Mouse (Mus musculus) layer of hippocampus, adult 9-10 months (tissue): Measurements from ENCODE around the gene Kctd6.
A peak's percentile ranks its signal among the peaks of the same experiment; 100 is the strongest.
"Not testable (repeated sequence)": the region's sequence is repeated elsewhere in the genome, so short reads cannot be mapped to it uniquely, and the experiment has no call there.

Experiments used
- DNase-seq: peaks from one replicate; pipeline ENCODE4 v3.0.0; 2022; ENCODE audit warnings: low spot score

Kctd6 gene

DNA sequence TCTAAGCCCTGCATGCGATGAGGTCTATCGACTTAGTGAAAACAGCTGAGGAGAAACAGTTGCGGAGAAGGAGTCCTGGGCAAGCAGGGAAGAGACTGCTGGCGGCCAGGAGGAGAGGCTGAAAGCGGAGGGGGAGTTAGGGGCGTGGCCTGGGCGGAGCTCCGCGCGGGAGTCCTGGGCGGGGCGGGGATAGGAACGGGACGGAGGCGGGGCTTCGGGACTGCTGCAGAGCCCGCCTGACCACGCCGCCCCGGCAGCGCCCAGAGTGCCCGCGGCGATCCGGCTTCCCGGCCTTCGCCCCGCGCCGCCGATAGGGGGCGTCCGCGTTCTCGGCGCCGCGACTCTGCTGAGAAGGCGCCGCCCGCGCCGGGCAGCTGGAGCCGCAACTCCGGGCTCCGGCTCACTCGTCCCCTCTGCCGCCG, at the start of gene Kctd6:
Gene Kctd6, plus strand, starts transcription at position 338 of the 422 bp plus-strand sequence.
- peak; percentile 88 for DNase-seq

DNA sequence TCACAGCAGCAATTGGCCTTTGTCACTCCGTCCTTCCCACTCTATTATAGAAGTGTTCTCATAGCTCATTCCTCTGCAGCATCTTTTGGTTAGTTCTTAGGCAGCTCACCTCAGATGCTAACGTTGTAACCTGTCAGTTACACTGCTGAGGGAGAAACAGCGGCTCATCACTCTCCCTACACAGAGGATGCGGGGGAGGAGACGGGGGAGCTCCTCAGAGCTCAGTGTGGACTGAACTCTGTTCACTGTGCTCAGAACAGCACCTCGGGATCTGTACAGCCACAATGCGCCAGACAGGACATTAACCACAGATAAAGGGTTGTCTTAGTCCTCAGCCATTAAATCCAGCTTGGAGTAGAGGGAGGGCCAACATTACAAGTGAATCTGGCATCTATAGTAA, 49.5 kb upstream of the Kctd6 start:
- no peak for DNase-seq

DNA sequence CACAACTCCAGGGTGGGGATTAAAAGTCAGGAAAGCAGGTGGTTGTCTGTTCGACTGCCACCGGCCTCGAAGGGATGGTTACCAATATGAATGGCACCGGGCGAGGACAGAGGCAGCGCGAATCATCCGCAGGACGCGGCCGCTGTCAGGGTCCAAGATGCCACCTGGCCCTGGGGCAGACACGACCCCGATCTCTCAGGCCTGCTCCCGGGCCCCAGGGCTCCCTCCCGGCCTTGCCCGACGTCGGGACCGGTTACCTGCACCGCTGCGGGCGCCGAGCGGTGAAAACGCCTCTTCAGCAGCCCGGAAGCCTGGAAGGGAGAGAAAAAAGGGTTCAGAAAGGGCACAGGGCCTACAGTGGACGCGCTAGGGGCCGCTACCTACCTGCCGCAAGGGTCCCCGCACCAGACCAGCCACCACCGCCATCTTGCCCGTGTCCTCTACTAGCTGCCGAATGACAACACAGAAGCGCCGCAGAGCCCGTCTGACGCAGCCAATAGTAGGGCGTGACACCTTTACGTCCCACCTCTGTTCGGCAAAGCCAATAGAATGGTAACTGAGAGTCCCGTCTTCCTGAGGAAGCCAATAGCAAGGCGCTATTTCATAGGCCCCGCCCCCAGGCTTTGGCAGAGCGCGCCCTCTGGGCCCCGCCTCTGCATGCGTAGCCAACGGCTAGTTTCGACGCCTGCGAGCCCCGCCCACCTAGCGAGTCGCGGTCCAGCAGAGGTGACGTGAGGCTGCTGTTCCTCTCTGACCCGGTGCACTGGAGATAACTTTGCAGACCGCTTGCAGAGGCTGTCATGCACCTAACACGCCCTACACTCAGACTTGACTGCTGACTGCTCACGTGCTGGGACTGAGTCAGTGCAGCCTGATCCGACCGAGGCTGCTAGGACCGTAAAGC, 41.2 kb upstream of the Kctd6 start, which contains the start of gene Pdhb:
Gene Pdhb, minus strand, starts transcription at position 519 of the 904 bp plus-strand sequence.
- DNase-seq: peak; percentile 98

DNA sequence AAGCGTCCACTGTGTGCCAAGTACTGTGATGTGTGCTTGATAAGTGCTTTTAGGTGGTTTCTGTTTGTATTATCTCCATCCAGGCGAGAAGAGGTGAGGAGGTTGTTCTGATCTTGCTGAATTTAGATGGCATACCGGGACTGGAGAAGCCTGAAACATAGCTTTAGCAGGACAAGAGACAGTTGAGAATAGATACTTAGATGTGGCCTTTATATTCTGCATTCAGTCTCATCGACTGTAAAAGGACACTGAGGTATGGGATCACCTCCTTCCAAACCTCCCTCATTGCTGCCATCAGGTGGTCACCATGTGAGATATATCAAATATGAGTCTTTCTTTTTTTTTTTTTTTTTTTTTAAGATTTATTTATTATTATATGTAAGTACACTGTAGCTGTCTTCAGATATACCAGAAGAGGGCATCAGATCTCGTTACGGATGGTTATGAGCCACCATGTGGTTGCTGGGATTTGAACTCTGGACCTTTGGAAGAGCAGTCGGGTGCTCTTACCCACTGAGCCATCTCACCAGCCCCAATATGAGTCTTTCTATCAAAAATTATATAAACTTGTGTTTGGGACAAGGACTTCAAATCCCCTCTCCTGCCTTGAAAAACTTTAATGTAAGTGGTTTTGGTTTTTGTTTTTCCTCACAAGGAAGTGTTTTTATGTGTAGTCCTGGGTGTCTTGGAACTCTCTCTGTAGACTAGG, 40.2 kb upstream of the Kctd6 start:
- DNase-seq: not testable (repeated sequence)

DNA sequence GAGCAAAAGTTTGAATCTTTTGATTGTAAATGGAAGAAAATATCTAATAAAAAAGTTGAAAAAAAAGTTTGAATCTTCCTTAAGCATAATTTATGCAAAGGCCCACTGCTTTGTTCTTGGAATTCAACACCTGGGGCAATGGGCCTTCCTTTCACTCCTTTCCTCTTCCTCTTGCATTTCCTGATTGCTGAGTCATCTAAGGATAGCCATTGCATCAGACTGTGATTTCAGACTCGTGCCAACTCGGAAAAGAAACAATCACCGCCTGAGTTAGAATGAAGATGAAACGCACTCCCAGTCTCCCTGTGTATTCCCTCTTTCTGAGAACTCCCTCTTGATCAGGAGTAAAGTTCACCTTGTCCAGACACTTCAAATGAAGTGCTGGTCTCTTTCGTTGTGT, 39.3 kb upstream of the Kctd6 start:
- DNase-seq: no peak

DNA sequence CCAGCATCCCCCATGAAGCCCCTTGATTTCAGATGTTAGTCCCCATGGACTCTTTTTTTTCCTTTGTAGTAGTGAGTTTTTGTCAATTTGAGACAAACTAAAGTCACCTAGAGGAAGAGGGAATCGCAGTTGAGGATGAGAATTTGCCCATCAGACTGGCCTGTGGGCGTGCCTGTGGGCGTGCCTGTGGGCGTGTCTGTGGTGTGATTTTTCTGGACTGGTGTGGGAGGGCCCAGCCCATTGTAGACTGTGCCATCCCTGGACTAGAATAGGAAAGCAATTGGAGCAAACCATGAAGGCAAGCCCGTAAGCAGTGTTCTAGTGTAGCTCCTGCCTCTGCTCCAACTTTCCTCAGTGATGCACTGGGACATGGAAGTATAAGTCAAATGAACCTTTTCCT, 37.7 kb upstream of the Kctd6 start:
- no peak for DNase-seq

DNA sequence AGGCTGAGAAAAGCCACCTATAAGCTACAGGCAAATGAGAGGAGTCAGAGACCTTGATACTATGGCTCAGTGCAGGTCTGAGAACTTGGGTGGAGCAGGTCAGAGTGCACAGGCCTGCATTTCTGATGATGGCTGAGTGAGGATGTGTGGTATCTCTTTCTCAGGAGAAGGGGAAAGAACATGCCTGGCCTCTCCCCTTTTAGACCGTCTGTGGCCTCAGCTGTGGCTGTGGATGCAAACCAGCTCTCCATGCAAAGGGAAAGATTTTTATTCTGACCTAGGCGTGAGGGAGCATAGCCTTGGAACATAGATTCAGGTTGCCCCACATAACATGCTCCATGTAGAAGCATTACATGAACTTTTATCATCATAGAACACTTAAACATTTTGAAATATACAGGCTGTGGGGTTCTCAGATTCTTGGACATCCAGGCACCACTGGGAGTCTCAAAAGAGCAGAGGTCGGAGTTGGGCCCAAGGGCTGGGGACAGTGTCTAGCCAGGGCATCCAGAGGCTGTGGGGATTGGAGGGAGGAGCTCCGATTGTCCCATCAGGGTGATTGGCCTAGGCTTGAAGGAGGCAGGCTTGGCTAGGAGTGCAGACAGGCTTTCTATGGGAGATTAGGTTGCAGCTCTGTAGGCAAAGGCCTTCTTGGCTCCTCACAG, 33.4 kb upstream of the Kctd6 start:
- no peak for DNase-seq

DNA sequence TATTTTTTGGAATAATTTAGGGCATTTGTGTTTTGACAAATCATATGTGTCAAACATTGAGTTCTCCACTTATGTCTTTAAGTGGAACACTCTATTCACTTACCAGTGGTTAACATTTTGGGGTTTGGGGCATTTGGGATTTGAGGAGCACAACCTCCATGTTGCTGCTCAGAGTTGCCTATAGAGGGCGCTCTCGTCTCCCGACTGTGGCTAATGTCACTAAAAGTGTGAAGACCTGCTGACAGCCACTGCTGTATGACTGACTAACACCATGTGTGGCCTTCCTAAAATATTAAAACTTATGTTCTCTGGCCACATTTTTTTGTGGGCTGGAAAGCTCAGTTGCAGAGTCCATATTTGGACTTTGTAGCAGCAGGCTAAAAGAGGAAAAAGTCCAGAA, 30.6 kb upstream of the Kctd6 start:
- no peak for DNase-seq

DNA sequence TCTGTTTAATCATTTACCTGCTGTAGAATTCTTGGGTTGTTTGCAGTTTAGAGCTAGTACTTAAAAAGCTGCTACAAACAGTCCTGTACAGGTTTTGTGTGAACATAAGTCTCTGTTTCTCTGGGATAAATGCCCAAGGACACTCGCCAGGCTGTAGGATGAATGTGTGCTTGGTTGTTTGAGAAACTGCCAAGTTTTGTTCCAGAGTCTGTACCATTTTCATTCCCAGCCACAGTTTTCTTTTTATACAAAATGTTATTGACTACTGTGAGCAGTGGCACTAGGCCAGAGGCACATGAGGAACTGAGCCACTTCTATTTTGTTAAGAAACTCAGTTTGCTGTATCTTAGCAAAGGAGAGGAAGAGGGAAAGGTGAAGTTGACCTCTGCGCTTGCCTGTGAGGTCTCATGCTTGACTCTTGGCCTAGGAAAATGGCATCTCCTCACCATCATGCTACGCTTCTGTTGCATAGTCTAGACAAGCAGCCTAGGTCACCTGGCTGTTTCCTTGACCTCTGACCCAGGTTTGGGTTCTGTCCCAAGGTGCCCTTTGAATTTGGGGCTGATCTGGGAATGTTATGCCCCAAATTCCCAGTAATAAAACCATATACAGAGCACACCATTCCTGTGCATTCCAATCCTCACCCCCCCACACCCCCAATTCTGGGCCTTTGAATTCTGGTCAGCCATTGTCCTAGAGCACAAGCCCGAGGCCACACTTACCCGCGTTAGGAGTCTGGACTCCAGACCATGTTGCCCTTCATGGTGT, 27.5 kb upstream of the Kctd6 start:
- peak; percentile 66 for DNase-seq

DNA sequence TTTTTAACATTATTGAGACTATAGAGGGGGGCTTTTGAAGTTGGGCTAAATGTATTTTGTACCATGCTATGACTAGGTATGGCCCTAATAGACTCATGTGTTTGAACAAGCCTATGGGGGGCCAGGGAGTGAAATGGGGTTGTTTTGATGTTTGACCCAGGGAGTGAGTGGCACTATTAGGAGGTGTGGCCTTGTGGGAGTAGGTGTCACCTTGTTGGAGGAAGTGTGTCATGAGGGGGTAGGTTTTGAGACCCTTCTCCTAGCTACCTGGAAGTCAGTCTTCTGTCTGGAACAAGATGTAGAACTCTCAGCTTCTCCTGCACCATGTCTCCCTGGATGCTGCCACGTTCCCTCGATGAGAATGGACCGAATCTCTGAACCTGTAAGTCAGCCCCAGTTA, 23.4 kb upstream of the Kctd6 start:
- DNase-seq: no peak

DNA sequence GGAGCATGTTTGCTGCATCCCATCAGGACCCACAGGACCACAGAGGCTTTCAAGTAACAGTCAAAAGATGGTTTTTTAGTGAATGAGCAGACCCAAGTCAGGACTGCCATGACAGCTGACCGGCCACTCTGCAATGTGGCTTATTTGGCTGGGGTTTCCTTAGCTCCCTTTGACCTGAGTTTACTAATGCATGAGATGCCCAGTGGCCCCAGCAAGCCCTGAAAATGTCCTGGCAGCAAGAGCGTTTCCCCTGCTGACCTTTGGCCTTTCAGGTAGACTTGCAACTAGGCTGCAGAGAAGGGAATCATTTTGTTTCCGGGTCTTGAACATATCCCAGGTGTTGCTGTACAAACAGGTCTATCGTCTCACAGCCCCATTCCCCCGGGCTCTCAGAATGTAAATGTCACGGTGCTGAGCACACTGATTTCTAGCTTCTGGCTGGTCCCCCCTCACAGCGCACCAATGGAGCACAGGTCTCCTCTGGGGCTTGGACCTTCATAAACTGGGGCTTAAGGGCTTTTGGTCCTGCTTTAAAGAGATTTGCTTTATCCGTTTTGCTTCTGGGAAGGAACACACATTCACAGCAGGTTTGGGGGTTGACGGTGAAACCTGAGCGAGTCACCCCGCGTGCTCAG, 22.5 kb upstream of the Kctd6 start:
- DNase-seq: no peak

DNA sequence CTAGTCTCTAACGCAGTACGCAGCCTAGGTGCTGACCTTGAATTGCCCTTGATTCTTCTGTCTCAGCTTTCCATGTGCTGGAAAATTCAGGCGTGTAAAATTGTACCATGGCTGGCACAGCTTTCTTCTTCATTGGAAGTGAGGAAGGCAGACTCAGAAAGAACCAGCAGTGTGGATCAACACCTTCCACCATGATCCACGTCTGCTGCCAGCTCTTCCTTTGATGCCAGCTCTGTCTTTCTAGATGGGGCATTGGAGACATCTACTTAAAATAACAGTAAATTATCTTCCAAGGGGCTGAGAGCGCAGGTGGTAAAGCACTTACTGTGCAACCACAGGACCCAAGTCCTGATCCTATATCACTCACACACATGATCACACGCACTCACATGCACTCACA, 21.2 kb upstream of the Kctd6 start:
- no peak for DNase-seq

DNA sequence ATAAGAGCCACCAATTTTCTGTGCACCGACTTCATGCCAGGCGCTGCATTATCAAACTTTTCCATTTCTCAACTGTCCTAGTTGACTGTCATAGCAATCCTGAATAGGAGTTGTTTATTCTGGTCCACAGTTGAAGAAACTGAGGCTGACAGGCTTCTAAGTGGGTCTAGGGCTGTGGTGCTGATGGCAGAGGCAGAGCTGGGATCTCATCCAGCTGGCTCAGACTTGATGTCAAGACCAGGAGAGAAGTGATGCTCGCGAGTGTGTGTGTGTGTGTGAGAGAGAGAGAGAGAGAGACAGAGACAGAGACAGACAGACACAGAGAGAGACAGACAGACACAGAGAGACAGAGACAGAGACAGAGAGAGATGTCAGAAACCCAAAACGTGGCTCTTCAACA, 13.2 kb upstream of the Kctd6 start:
- no peak for DNase-seq

DNA sequence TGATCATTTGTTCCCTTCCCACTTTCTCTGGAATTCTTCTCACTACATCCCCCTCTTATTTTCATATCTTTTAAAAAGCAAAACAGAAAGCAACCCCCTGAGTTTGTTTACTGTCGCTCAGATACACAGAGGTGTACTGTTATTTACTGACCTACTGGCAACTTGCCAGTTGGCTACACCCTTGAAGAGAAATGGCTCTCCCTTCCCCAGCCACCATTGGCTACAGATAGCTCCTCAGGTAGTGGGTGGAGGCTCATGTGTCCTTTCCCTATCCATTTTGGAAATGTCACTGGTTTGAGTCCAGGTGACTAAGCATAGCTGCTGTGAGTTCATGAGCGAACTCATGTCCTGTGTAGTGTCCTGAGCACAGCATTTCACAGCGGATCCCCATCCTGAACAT, 12.2 kb upstream of the Kctd6 start:
- no peak for DNase-seq

DNA sequence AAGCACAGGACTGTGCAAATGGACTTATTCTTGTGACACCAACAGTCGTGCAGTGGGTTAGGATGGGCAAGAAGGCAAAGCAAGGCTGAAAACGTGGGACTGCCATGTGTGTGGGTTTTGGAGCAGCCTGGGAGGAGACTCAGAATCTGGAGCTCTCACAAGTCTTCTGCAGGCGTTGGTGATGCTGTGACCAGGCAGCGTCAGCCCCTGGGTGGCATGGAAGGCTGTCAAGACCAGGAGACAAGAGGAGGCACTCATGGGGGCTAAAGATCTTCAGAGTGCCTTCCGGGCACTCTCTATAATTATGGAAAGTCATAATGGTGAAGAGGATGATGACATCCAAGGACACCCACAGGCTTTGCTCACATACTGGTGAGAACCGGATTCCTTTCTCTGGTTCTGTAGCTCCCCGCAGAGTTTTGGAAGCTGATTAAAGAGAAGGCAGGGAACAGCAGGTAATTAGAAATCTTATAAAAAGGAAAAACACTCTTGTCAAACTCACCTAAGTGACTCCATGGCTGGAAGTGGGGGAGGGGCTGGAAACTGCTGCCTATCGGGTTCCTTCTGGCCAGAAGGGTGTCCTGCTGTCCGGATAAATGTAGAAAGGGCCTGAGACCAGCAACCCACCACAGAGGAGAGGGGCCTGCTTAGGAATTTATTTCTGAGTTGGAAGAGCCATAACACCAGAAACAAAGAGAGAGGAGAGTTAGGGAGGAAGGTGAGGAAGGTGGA, 7.6 kb upstream of the Kctd6 start:
- no peak for DNase-seq

DNA sequence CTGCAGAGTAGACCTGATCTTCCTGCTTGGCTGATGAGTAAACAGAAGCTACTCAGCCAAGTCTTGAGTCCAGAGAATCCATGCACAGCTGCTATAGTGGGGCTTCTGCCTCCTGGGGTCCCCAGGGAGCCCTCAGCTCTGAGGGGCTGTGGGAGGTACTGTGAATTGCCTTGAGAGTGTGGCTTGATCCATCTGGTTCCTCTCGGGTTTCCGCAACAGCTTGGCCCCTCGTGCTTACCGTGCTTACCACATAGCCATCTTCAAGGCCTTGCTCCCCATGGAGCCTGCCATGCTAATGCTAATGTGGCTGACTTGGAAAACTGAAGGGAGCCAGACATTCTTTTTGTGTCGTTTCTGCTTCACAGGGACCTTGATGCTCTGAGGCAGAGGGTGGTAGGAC, 6.8 kb upstream of the Kctd6 start:
- no peak for DNase-seq

DNA sequence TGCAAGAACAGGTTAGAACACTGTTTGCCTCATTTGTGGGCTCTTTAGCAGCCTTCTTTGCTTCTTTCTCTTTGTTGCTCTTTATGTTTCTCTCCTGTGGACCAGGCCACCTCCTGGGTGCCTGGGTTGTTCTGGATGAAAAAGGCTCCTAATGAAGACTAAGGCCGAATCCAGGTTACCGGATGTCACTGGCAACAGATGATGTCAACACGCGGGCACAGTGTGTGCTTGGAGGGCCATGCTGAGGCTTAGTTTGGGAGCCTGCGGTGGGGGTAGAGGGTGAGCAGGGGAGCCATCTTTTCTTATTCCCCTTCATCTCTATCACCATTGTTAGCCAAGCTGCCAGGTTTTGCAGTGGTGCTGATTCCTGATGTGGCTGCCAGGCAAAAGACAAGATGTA, 6.4 kb upstream of the Kctd6 start:
- DNase-seq: no peak

DNA sequence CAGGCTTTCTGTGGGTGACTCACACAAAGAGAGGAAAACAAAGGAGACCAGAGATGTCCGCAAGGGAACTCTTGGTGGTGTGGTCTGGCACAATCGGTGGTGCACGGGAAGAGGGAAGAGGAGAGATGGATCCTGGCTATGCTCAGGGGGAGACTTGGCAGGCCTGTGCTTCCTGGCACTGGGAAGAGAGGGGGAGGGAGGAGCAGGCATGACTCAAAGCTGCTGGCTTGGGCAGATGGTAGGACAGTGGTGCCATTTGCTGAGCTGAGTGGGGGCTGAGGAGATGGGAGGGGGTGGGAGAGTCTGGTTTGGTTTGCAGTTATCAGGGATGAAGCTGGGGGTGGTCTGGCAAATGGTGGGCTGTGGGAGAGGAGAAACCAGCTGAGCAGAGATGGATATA, 5.1 kb upstream of the Kctd6 start:
- DNase-seq: peak; percentile 69

DNA sequence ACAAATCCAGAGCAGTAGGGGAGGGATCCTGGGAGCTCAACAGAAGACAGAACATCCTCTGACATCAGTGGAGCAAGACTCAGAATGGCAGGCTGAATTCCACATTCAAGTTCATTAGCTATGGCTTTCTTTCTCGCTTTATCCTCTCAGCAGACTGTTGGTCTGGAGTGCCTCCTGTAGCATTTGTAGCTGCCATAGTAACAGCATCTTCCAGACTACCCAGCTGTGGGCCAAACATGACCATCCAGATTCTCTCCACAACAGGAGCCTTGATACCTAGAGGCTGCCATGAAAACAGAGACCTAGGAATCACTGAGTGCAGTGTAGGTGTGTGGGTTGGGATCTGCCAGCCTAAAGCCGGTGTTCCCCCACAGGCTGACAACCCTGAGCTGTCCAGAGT, 4.0 kb upstream of the Kctd6 start:
- no peak for DNase-seq

DNA sequence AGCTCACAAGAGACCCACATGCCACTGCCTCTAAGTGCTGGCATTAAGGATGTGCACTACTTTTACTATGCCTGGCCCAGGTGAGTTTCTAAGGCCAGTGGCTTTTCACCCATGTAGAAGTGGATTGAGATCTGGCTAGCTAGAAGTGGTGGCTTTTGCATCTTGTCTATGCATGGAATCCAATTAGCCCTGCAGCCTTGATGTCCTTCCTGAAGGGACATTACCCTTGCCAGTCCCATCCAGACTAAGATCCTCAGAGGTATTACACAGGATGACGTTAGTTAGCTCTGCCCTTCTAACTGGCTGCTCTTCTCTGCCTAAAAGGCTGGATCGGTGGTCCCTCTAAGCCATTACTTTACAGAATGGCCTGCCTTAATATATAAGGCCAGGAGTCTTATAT, 944 bp upstream of the Kctd6 start:
- no peak for DNase-seq
